Mouse (Mus musculus) v-Abl transformed pro-B cells (cell line): ENCODE data around the gene Foxp4.

Source experiments
- in situ Hi-C, 2 experiments: fragments of 400-800 bp; cut with MboI; formaldehyde crosslinking; loops; one replicate each; pipeline ENCODE4 v1.15.1; 2025; ENCODE audit not compliant: unreplicated experiment in 2 of 2

Gene Foxp4

DNA sequence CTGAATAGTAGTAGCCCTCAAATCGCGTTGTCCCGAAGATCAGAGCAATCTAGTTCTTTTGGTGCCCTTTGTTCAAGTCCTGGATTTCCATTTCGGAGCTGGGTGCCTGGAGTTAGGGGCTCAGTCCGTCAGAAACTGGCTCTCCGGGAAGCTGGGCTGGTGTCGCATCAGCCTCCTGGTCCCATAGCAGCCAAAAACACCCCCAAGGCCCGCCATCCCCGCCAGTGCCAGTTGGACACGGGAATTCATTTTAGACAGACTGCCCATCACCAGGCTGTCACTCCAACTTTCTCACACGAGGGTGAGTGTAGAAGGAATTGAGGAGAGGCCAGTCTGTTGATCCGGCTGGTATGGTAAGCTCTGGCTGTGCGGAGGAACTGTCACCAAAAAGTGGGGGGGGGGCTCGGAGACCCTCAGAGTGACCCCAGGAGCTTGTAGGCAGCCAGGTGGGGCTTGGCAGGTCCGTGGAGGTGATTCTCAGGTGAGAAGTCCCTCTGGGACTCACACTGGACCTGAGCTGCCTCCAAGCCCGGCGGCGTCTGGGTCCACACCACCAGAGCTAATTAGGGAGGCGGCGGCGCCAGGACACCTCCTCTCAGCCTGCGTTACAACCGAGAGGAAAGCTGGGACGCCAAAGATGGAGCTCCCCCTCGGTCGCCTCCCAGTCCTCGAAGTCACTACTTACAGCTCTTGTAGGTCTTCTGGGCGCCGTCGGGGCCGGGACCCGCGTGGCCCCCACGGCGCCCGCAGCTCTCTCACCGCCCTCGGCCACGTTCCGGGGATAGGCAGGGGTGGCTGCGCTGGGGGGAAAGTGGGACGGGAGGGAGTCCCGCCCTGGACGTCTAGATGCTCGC is 90.6 kb downstream of the Foxp4 start:
- in situ Hi-C loops: loop anchor here in 1 of 2 experiments (25.0 kb wide), 1 partner anchor 1278 kb away; no protein-coding TSS in a partner anchor

DNA sequence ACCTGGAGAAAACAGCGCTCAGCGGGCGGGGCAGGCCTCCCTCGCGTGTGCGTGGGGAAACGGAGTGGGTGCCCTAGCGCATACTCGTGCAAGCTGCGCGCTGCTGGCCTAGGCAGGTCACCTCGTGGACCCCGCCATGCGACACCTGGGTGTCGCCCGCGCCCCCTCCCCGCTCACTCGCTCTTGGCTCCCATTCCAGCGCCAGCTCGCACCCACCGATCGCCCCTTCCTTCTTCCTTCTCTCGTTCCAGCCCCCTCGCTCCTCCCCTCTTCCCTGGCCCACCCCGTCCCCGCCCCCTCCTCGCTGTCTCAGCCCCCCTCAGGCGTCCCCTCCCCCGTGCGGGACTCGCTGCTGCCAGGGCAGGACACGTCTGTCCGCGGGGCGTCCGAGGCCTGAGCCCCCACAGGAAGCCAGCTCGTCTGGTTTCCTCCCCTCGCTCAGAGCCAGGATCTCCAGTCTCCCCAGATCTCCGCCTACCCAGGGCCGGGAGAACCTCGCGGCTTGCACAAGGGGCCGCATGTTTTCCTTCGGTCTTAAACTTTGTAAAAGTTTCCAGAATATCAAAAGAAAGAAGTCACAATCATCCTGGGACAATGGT is 91.3 kb downstream of the Foxp4 start:
- in situ Hi-C loops: loop anchor here in 1 of 2 experiments (25.0 kb wide), 1 partner anchor 1279 kb away; no protein-coding TSS in a partner anchor

DNA sequence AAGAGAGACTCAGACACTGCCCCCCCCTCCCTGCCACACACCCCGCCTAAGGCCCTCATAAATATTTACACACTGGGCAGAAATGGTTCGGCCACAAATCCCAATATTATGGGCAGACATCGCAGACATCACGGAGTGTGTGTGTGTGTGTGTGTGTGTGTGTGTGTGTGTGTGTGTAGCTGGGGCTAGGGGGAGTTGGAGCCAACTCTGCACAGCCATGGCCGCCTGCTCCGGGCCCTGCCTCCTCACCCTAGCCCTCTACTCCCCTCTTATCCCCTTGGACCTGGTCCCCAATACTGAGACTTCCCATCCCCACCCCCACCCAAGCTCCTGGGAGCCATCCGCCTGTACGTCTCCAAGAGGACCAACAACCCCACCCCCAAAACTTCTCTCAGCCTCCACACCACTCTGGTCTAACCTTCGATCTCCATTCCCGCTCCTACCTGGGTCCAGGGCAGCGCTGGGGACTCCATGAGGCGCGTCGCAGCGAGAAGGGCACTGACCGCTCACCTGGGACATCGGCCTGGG is 91.9 kb downstream of the Foxp4 start:
- in situ Hi-C loops: loop anchor here in 1 of 2 experiments (25.0 kb wide), 1 partner anchor 1280 kb away; no protein-coding TSS in a partner anchor

DNA sequence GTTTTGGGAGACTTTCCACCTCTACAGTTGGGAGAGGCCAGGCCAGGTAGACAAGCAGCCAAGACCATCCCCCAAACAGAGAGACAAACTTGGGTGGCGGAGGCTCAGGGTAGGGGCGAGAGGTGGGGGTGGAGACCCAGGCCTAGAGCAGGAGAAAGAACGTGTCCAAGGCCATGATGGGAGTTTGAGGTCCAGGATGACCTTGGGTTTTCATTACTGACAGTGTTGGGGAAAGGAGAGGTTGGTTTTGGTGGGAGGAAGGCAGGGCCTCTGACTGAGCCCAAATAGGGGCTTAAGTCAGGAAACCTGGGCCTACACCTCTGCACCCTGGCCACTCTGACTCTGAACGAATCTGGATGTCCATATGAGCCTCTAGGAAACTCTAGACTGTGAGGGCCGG is 92.7 kb downstream of the Foxp4 start:
- in situ Hi-C loops: loop anchor here in 1 of 2 experiments (25.0 kb wide), 1 partner anchor 1281 kb away; no protein-coding TSS in a partner anchor

DNA sequence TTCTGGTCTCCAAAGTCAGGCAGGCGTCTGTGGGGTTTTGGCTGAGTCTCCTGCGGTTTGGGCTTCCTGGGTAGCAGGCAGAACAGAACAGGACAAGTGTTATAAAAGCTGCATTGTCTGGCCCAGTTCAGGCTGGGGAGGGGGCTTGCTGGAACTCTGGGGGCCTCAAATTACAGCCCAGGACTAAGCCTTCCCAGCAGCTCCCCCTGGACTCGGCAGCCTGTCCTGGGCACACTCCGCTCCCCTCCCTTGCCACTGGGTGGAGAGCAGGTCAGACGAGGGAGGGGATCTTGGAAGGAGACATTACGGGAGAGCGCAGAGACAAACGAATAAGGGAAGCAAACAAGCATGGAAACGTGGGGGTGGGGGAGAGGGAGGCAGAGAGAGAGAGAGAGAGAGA is 93.3 kb downstream of the Foxp4 start:
- in situ Hi-C loops: loop anchor here in 1 of 2 experiments (25.0 kb wide), 1 partner anchor 1281 kb away; no protein-coding TSS in a partner anchor

DNA sequence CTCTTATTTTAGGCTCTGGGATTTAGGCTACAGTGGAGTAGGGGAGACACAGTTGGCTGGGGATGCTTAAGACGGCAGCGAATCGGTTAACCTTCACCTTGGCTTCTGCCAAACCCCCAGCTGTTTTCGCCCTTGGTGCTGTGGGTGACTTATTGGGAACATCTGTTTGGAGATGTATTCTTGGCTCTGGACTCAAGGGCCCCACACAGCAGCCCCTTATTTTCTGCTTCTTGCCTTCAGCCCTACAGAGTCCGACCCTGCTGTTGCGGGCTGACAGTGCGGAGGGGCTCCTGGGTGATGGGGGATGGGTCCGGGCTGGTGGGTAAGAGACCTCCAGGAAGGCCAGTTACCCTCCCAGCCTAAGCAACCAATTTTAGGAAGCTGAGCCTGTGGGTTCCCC is 103.1 kb downstream of the Foxp4 start:
- in situ Hi-C loops: loop anchor here in 1 of 2 experiments (25.0 kb wide), 3 partner anchors 791 to 1566 kb away; no protein-coding TSS in a partner anchor

DNA sequence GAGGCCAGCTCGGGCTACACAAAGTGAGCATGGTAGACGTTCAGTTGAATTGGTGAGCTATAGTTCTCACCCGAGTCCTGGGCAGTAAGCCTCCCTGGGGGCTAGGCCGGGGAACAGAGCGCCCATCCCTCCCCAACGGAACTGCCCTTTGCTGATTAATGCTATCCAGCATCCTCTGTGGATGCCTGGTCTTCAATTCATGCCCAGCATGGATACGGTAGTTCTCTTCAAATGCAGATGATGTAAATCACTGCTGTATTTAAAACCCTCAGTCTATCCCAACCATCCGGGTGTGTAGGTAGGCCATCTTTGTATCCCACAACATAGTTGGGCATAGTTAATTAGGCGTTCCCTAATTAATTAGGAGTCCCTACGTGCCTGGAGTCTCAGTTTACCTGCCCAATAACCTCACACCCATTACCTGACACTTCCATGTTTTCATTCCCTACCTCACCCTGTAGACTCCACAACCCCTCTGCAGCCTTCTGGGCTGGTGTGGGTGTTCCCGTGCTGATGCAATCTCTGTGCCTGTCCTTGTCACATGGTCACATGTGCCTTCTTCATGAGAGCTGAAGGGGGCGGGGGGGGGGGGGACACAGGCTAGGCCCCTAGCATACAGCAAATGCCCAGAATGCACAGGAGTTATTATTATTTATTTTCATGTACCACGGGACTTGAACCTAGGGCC is 106.3 kb downstream of the Foxp4 start:
- in situ Hi-C loops: loop anchor here in 1 of 2 experiments (25.0 kb wide), 3 partner anchors 794 to 1569 kb away; no protein-coding TSS in a partner anchor
